Mouse (Mus musculus) thymus, adult 2 months (tissue): ENCODE data around the gene Proser3.

Experiments
- CTCF ChIP-seq: fragments of 200-500 bp; IDR thresholded peaks from 2 replicates; pipeline ENCODE4 v1.5.1; 2012; ENCODE audit warnings: mild to moderate bottlenecking, control low read depth, low read length, moderate library complexity, borderline replicate concordance; ENCODE audit not compliant: control insufficient read depth, poor library complexity, insufficient read depth; ENCODE audit errors: extremely low read depth
- POLR2A ChIP-seq: fragments of 200-500 bp; IDR thresholded peaks from 2 replicates; pipeline ENCODE4 v1.6.1; 2012; ENCODE audit warnings: mild to moderate bottlenecking, low read length, control low read depth, moderate library complexity; ENCODE audit not compliant: control insufficient read depth, poor library complexity, insufficient read depth; ENCODE audit errors: extremely low read depth

DNA sequence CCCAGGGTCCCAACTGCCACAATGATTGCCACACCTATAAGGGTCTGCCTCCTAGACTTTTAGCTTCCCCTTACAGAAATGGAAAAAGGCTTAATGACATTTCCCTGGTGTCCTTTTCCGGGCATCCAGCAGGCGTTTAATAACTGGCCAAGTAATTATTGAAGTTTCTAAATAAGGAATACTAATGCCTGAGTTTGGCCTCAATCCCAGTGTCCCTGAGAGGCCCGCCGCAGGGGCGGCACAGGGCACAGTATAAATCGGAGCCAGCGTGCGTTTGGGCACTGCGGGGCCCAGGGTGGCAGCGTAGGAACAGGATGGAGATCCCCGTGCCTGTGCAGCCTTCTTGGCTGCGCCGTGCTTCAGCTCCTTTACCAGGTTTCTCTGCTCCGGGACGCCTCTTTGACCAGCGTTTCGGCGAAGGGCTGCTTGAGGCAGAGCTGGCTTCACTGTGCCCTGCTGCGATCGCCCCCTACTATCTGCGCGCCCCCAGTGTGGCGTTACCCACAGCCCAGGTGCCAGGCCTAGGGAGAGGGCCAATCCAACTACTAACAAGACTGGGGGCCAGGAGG, 1.0 kb upstream of the Proser3 start:
- no peak for TF ChIP-seq POLR2A
- TF ChIP-seq CTCF, result no peak
